Mouse (Mus musculus) megakaryocyte, embryonic 14.5 days (primary cell): ENCODE measurements around the gene Med16. TPM values are rescaled to one million over a fixed set of nuclear protein-coding genes. Genes with fewer than 3 reads are reported as not detected.
"Not testable (repeated sequence)": the region's sequence is repeated elsewhere in the genome, so short reads cannot be mapped to it uniquely, and the experiment has no call there.

Source experiments
- H3K27me3 ChIP-seq: replicated peaks from 2 replicates; pipeline ENCODE3; 2012; ENCODE audit warnings: inconsistent platforms
- H3K36me3 ChIP-seq: replicated peaks from 2 replicates; pipeline ENCODE3; 2012; ENCODE audit warnings: low read length, inconsistent platforms, mixed read lengths
- H3K4me1 ChIP-seq: 2 replicates; pipeline ENCODE4 v1.6.1; 2012; ENCODE audit warnings: inconsistent platforms
- H3K4me3 ChIP-seq: replicated peaks from 2 replicates; pipeline ENCODE3; 2012; ENCODE audit warnings: moderate library complexity, mild to moderate bottlenecking, inconsistent platforms
- H3K9me3 ChIP-seq: 2 replicates; pipeline ENCODE4 v1.6.1; 2012; ENCODE audit warnings: inconsistent platforms
- FLI1 ChIP-seq: IDR thresholded peaks from 2 replicates; pipeline ENCODE4 v1.6.1; 2012; ENCODE audit warnings: low read length, inconsistent platforms, mixed read lengths
- GATA1 ChIP-seq: IDR thresholded peaks from 3 replicates; pipeline ENCODE4 v1.6.1; 2012; ENCODE audit warnings: mixed read lengths, low read length, inconsistent platforms, borderline replicate concordance
- polyA plus RNA-seq: library from polyadenylated mRNA; stranded (reverse); fragments of >175 nt; gene quantifications from 2 replicates; pipeline ENCODE4 v1.2.3, GENCODE M21; 2012; ENCODE audit warnings: low replicate concordance; ENCODE audit not compliant: insufficient read depth

Med16 gene
- polyA plus RNA-seq, 1 experiment = 32.2 TPM

DNA sequence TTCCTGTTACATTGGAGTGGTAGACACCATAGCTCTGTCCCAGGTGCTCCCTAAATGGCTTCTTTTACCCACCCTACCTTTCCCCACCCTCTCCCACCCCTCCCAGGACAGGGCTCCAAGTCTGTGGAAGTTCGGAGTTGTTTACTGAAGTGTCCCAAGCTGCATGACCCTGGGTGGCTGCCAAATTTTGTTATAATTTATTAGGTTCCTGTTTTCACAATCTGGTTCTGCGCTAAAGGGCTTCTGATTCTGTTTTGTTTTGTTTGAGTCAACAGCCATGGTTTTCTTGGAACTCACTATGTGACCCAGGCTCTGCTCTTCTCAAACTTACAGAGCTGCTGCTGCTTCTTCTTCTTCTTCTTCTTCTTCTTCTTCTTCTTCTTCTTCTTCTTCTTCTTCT is 19.3 kb downstream of the Med16 start:
- peaks cover 52% of the 10 kb centered on the region for H3K4me1 ChIP-seq
- H3K36me3 ChIP-seq = peaks cover 10% of the 10 kb centered on the region
- H3K27me3 ChIP-seq = peaks cover 13% of the 10 kb centered on the region

DNA sequence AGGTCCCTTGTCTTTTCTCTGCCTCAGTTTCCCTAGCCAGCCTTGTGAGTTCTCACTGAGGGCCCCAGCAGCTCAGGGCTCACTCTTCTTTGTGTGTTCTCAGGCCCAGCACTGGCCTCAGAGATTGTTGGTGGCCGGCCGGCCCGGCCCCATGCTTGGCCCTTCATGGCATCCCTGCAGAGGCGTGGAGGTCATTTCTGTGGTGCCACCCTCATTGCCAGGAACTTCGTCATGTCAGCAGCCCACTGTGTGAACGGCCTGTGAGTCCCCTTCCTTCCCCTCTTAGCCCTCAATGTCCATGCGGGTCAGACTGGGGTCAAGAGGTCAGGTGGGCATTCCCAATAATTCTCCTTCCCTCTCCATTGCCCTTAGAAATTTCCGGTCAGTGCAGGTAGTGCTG is 22.1 kb downstream of the Med16 start:
- Histone ChIP-seq H3K4me3 (no peak overlapping the region), H3K4me1 (peaks cover 61% of the 10 kb centered on the region), H3K9me3 (no peaks in the 10 kb centered on the region), H3K36me3 (no peaks in the 10 kb centered on the region), H3K27me3 (peaks cover 13% of the 10 kb centered on the region)
- TF ChIP-seq GATA1 (no peak), FLI1 (no peak)

More for the DNA sequence above, 19.3 kb downstream of the Med16 start:
- TF ChIP-seq GATA1 (no peak), FLI1 (no peak)
- Histone ChIP-seq H3K9me3 (no peaks in the 10 kb centered on the region), H3K4me3 (no peak overlapping the region)

DNA sequence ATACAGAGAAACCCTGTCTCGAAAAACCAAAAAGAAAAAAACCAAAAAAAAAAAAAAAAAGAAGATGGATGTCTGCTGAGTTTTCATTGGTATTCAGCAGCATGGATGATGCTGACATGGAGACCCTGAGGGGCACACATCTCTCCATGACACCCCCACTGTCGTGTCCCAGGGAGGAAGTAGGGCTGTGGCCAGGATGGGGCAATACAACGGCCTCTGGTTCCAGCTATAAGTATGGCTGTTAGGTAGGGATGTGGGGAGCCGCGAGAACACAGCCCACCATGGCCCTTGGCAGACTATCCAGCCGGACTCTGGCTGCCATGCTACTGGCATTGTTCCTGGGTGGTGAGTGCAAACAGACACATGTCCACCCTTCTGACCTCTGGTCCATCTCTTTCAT is 22.7 kb downstream of the Med16 start, which contains the start of gene Elane:
Elane (plus strand) TSS at position 194 of the 400 bp plus-strand sequence.
- Histone ChIP-seq H3K4me3 (peak within 1 kb of the TSS; percentile 71), H3K27me3 (peaks cover 11% of the 10 kb centered on the region)
- TF ChIP-seq GATA1 (no peak), FLI1 (no peak)

DNA sequence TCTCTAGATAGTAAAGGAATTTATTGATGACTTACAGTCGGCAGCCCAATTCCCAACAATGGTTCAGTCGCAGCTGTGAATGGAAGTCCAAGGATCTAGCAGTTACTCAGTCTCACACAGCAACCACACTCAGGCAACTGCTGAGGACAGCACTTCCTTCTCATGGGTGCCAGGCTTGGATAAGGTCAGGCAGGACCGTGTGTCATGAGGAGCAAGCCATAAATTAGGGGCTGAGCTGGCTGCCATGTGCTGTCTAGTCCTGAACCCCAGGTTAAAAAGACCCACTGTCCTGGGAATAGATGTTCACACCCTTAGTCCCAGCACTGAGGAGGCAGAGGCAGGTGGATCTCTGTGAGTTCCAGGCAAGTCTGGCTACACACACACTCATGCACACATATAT is 23.8 kb downstream of the Med16 start:
- H3K27me3 ChIP-seq, H3K9me3 ChIP-seq, H3K36me3 ChIP-seq: not testable (repeated sequence)
- Histone ChIP-seq H3K4me3 (peak overlapping the region; percentile 71), H3K4me1 (peaks cover 72% of the 10 kb centered on the region)

More for the DNA sequence above, 22.7 kb downstream of the Med16 start, which contains the start of gene Elane:
- H3K36me3 ChIP-seq = no peaks in the 10 kb centered on the region
- peaks cover 66% of the 10 kb centered on the region for H3K4me1 ChIP-seq
- no peaks in the 10 kb centered on the region for H3K9me3 ChIP-seq

DNA sequence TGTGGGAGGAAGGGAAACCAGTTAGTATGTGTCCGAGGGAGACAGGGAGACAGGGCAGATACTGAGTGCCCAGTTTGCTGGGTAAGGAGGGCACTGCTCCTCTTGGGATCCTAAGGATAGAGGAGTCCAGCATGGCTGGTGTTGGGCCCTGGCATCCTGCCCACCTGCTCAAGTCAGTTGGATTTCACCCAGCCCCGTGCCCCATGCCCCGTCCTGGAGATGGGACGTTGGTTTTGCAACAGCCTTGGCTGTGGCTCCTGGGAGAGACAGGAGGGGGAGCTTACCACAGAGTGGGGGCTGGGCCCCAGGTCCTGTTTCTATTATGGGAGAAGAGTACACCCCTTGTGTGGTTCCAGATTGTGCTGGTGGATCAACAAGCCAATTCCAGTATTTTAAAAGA is 24.3 kb downstream of the Med16 start:
- Histone ChIP-seq H3K27me3 (peaks cover 3% of the 10 kb centered on the region), H3K9me3 (no peaks in the 10 kb centered on the region), H3K4me1 (peaks cover 77% of the 10 kb centered on the region), H3K4me3 (peak overlapping the region; percentile 38), H3K36me3 (no peaks in the 10 kb centered on the region)
- TF ChIP-seq GATA1 (no peak), FLI1 (no peak)

DNA sequence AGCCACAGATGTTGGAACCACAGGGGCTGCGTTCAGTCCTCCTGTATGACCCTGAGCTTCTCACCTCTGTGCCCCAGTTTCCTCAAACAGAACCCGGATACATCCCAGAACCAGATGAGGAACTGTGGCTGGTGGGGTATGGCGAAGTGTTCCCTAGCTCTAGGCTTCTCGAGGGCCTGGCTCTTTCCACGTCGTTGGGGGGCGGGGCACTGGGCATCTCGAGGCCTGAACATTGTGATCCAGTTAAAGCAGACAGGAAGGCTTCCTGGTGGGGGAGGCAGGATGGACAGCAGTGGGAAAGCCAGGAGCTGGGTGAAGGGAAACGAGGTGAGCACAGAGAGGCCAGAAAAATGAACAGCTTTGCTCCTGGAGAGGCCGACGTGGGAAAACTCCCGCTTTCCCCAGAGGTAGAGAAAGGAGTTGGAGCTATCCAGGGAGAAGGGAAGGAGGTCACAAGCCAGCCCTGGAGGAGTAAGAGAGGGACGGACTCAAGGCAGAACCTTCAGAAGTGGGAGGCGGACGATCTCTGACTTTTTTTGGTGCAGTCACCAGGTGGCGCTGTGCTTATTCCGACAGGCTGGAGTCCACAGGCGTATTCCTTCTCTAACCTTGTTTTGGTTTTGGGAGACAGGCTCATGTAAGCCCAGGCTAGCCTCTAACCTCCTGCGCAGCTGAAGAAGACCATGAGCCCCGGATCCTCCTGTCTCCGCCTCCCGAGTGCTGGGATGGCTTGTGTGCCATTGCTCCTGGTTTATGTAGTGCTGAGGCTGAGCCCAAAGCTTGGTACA is 25.2 kb downstream of the Med16 start:
- H3K36me3 ChIP-seq = no peaks in the 10 kb centered on the region
- H3K4me3 ChIP-seq = peak overlapping the region; percentile 70
- peaks cover 3% of the 10 kb centered on the region for H3K27me3 ChIP-seq
- TF ChIP-seq GATA1 (no peak), FLI1 (no peak)
- H3K4me1 ChIP-seq = peaks cover 86% of the 10 kb centered on the region
- H3K9me3 ChIP-seq = no peaks in the 10 kb centered on the region

DNA sequence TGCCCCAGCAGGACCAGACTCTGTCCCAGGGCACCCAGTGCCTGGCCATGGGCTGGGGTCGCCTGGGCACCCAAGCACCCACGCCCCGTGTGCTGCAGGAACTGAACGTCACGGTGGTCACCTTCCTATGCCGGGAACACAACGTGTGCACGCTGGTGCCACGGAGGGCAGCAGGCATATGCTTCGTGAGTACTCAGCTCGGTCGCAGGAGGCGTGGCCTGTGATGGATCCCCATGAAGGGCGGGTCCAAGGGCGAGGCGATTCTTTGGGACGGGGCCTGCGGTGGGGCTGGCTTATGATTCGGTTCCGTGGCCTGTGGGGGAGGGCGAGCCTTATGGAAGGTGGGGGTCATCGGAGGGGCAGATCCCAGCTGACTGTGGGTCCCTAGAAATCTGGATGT is 26.7 kb downstream of the Med16 start:
- H3K4me3 ChIP-seq = peak overlapping the region; percentile 91
- no peaks in the 10 kb centered on the region for H3K27me3 ChIP-seq

DNA sequence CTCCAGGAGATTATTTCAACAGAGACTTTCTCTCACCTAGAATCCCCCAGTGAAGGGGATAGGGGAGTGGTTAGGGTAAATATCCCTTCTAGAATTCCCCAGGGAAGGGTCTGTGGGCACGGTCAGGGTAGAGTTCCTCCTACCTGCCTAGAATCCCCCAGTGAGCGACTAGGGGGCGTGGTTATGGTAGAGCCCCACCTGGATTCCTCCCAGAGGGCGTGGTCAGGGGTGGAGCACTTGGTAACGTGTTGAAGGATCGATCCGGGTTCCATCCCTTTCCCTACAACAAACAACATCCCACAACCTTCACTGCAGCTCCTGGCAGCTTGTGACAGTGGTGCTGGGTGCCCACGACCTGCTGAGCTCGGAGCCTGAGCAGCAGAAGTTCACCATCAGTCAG is 28.0 kb downstream of the Med16 start:
- no peak for TF ChIP-seq FLI1
- TF ChIP-seq GATA1 = no peak

More for the DNA sequence above, 26.7 kb downstream of the Med16 start:
- TF ChIP-seq GATA1 = no peak
- no peaks in the 10 kb centered on the region for H3K36me3 ChIP-seq
- peaks cover 96% of the 10 kb centered on the region for H3K4me1 ChIP-seq
- no peaks in the 10 kb centered on the region for H3K9me3 ChIP-seq

DNA sequence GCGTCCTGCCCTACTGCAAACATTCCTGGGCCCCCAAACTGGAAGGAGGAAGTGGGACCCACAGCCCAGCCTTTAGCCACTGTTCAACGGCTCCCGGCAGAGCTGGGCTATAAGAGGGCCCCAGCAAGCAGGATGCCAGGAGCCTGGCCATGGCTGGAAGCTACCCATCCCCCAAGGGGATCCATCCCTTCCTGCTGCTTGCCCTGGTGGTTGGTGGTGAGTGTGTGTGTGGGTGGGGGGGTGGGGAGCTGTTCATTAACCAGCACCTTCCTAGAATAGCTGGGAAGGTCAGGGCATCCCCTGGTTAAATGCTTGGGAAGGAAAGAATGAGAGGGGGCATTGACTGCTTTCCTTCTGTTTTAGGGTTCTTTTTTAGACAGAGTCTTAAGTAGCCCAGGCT is 29.2 kb downstream of the Med16 start:
- Histone ChIP-seq H3K4me1 (peaks cover 95% of the 10 kb centered on the region), H3K4me3 (peak overlapping the region; percentile 59), H3K9me3 (no peaks in the 10 kb centered on the region), H3K36me3 (no peaks in the 10 kb centered on the region), H3K27me3 (peaks cover 7% of the 10 kb centered on the region)
- TF ChIP-seq GATA1 (no peak), FLI1 (no peak)

More for the DNA sequence above, 28.0 kb downstream of the Med16 start:
- Histone ChIP-seq H3K4me3 (peak overlapping the region; percentile 91), H3K9me3 (no peaks in the 10 kb centered on the region), H3K36me3 (no peaks in the 10 kb centered on the region), H3K4me1 (peaks cover 94% of the 10 kb centered on the region), H3K27me3 (no peaks in the 10 kb centered on the region)

DNA sequence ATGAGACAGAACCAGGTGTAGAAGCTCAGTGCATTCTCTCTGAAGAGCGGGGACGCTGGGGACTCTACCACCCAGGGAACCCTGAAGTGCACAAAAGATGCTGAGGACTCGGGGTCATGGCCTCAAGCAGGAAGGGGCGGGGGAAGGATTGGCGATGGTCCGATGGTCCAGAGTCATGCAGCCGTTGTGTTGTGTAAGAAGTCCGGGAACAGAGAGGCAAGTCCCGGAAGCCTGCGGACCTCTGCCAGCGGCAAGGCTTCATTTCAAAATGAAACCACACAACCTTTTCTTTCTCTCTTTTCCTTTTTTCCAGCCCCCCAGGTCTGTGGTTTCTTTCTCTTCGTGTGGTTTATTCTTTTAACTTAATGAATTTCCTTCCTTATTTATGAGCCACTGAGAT is 31.0 kb downstream of the Med16 start:
- Histone ChIP-seq H3K9me3 (no peaks in the 10 kb centered on the region), H3K4me1 (peaks cover 92% of the 10 kb centered on the region), H3K4me3 (peak overlapping the region; percentile 83), H3K36me3 (no peaks in the 10 kb centered on the region), H3K27me3 (peaks cover 25% of the 10 kb centered on the region)
- TF ChIP-seq GATA1 (no peak), FLI1 (no peak)
